Mouse (Mus musculus) embryo, embryonic 11 days (tissue): ENCODE results near the gene Glb1l.

ENCODE experiments used
- DNase-seq: peaks from one replicate; pipeline ENCODE4 v3.0.0-alpha.2; 2015

The Glb1l gene

DNA sequence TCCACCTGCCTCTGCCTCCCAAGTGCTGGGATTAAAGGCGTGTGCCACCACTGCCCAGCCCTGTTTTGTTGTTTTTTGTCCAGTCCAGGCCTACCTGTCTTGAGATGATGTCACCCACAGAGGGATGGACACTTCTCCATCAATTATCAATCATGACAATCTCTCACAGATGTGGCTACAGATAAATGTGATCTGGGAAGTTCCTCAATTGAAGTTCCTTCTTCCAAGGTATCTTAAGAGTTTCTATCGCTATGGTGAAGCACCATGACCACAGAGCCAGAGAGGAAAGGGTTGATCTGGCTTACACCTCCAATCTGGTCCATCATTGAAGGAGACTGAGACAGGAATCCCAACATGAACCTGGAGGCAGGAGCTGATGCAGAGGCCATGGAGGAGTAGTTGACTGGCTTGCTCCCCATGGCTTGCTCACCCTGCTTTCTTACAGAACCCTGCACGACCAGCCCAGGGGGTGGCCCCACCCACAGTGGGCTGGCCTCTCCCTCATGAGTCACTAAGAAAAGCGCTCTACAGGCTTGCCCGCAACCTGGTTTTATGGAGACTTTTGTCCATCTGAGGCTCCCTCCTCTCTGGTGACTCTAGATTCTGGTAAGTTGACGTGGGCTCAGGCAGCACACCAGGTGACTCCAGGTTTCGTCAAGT is 19.9 kb upstream of the Glb1l start:
- DNase-seq = no peak

DNA sequence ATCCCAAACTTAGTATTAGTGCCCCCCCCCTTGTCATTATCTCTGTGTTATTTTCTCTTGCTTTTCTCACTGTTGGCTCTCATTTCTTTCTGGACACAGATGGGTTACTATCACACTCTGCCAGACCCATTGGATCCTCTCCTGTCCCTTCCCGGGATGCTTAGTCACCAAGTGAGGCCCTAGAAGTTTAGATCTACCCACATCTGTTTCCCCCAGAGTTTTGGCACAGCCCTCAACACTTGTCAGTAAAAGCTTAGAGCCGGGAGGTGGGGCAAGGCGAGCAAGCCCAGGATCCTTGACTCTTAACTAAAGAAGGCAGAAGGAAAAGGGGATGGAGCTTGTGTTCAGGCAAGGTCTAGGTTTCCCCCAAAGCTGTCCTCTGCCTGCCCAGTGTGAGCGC is 18.5 kb upstream of the Glb1l start:
- DNase-seq = no peak

DNA sequence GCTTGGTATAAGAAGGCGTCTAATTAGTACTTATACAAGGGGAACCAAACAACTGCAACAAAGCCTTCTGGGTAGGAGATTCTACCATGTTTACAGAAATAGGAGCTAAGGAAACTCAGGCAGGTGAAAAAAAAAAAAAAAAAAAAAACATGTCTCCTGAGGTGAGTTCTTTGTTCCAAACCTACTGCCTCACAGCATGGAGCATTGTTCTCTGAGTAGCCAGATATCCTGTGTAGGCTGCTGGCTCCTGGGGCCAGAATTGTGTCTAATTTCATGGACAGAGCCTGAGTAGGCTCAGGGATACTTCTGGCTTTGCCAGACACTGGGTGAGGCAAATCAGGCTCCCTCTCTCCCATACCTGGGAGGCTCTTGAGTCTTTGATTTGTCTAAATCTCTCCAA is 17.0 kb upstream of the Glb1l start:
- no peak for DNase-seq

- DNase-seq = no peak
These were observed 15.5 kb upstream of the Glb1l start for GRCm38 (mm10) chr1:75226138-75226537.

DNA sequence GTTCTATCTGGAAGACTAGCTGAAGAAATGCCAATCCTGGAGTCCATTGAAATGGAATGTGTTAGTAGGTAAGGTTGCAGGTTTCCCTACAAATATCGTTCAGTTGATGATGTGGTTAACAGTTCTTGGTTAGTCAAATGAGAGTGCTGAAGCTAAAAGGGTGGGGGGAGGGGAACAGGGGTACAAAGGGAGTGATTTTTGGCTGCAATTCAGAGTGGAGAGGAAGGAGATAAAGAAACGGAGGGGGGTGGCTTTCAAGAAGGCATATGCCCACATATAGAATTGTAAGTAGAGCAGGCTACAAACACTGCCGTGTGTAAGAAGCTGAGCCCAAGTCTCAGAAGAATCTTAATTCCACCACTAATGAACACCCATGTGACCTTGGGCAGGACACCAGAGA is 14.9 kb upstream of the Glb1l start:
- no peak for DNase-seq

- DNase-seq = no peak
These were observed 12.9 kb upstream of the Glb1l start for GRCm38 (mm10) chr1:75223532-75223931.

GRCm38 (mm10) chr1:75222926-75223325 is 12.3 kb upstream of the Glb1l start:
- no peak for DNase-seq

DNA sequence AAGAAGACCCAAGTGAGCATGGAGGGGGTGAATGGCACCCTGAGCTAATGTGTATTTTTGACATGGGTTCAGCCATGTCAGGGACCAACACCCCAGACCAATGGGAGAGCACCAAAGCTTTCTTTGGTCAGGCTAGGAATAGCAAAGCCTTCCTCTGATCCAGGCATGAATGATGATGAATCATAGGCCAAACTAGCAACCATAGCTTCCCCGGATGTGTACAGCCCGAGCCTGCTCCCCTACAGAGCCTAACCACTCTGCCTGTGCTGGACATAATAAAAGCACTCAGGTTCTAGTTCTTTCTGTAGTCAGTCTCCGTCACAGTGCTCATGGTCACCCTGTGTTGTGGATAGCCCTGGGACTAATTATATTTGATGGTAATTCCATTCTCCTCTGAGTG is 10.9 kb upstream of the Glb1l start:
- no peak for DNase-seq

DNA sequence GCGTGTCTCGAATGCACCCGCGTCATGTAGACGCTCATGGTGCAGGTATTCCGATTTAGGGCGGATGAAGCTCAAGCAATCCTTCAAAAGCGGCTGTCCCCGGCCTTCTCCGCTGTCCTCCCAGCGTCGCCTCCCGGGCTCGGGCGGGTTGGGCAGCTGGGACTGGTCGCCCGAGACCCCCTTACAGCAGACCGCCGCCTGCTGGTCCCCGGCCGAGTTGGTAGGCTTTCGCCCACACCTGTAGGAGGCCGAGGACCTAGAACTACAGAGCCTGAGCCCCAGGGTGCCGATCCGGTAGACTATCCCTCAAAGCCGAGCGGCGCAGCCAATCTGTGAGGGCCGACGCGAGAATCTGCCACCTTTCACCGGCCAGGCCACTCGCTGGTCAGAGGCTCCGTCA is 8.9 kb upstream of the Glb1l start, which contains the start of gene Tuba4a:
Gene Tuba4a (minus strand): TSS at position 335 of the 400 bp plus-strand sequence.
- DNase-seq = peak; percentile 58

GRCm38 (mm10) chr1:75219078-75219477 is 8.5 kb upstream of the Glb1l start:
- DNase-seq = peak; percentile 85

DNA sequence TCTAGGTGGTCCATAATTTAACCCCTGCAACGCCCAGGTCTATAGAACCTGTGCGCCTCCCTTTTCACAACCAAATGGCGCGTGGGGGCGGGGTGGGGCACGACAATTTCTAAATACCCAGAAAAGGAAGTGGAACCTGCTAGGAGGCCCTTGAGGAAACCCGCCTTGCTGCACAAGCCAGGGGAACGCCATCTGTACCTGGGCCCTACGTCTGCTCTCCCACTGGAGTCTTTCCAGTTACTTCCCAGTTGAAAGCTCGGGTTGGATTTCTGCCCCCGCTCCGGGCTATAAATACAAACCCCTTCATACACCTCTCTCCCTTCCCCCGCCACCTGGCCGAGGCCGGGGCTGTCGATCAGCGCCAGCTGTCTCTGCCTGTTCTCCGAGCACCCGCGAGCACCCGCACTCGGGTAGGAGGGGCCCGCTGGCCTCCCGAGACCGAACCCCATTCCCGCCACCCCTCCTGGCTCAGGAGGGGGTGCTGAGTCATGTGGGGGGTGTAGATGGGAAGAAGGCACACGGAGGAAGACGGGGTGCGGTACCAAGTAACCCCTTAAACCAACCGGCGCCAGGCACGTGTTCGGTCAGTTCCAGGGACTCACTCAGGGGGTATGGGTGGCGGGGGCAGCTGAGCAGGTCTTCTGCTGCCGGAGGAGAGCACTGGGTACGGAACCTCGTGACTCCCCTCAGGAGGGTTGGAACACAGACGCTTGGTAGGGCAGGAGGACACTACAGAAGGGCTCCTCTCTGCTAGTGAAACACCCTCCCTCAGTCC is 7.8 kb upstream of the Glb1l start:
- peak; percentile 25 for DNase-seq

DNA sequence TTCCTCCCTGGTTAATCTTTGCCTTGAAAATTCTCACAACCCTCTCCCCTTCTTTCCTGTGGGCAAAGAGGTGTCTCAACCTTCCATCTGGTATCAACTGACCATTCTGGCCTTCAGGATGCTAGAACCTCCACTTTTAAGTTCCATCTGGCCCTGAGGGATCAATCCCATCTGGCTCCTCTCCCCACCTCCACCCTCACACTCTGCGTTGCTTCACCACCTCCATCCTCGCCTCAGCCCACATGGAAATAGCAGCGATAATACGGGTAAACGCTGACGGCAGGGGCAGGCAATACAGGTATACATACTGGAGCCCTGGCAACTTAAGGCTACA is 7.2 kb upstream of the Glb1l start:
- DNase-seq = no peak

DNA sequence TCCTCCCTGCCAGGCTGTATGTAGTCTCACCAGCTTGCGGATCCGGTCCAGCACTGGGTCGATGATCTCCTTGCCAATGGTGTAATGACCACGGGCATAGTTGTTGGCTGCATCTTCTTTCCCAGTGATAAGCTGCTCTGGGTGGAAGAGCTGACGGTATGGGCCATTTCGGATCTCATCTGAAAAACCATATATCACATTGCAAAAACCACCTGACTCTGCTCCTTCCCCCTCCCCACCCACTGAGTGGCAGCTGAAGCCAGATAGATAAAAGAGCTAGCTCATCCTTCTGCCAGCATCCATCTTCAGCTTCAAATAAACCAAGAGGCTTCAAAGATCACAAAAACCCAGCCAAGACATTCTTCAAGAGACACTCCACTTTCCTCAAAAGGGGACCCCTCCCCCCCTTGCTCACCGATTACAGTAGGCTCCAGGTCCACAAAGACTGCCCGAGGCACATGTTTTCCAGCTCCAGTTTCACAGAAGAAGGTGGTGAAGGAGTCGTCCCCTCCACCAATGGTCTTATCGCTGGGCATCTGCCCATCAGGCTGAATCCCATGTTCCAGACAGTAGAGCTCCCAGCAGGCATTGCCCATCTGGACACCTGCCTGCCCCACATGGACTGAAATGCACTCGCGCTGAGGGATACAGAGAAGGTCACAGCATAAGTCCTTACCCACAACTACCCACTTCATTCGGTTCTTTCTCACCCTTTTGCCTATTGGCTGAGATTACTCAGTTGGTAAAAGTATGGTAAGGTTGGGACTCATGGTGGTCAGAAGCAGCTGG is 6.4 kb upstream of the Glb1l start:
- no peak for DNase-seq

DNA sequence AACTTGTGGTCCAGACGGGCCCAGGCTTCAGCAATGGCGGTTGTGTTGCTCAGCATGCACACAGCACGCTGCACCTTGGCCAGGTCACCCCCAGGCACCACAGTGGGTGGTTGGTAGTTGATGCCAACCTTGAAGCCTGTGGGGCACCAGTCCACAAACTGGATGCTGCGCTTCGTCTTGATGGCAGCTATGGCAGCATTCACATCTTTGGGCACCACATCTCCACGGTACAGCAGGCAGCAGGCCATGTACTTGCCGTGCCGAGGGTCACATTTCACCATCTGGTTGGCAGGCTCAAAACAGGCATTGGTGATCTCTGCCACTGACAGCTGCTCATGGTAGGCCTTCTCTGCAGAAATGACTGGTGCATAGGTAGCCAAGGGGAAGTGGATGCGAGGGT is 5.2 kb upstream of the Glb1l start:
- DNase-seq = no peak

DNA sequence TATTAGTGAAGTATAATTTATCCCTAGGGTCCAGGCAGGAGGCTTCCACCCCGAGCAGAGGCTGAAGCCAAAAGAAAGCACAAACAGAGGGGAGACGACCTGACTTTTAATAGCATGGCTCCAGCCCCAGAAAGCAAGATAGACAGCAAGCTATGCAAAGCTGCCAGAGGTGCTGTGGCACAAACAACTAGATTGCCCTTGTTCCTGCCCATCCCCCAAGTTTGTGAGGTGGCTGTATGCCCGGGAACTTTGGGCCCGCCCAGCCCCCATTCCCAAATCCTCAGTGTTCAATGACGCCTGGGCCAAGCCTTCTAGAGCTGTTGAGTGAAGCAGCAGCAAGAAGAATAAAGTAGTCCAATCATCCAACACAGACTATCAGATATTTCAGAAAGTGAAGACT is 4.3 kb upstream of the Glb1l start:
- no peak for DNase-seq

DNA sequence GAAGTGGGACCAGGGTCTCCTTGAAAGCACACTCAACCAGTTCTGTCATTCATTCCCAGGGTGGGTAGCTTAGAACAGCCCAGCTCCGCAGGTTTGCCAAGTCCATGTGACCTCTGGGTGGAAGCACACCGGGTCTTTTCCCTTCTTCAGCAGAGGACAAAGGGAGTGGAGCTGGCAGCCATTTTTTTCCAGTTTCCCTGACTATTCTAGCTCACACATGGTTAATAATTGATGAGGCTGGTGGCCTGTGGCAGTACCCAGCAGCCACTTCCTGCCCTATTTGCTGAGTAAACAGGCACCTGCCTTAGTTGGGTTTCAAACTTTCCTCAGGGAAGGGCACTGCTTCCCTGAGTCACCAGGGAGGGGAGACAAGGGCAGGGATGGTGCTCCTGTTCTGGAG is 3.8 kb upstream of the Glb1l start:
- no peak for DNase-seq

DNA sequence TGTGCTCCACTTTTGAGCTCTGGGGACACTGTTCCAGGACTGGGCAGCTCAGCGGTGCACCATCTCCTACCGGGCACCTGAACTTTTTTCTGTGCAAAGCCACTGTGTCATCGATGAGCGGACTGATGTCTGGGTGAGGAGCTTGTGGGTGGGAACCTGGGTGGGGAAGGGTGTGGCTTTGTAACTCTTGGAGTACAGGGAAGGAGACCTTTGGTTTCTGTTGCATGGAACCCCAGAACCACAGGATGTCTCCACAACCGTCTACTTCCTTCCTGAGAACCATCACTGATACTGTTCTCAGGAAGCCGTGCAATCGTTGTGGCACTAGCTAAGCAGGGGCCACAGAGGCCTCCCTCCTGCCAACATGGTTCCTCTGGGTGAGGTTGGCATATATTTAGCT is 2.5 kb upstream of the Glb1l start:
- no peak for DNase-seq

DNA sequence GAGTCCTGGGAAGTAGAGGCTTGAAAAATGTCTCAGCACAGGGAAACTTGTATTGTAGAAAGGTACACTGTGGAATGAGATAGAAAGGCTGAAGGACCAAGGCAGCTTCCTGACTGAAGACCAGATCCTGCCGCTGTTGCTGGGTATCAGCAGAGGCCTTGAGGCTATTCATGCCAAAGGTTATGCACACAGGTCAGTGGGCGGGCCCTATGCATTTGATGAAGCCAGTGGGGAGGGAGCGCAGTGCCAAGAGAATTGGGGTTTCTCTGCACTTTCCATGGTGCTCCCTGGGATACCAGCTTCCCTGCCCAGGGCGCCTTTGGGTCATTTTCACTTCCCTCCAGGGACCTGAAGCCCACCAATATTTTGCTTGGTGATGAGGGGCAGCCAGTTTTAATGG is 1.9 kb upstream of the Glb1l start:
- DNase-seq = no peak

- DNase-seq = no peak
These were observed 612 bp upstream of the Glb1l start for GRCm38 (mm10) chr1:75211141-75211708.

GRCm38 (mm10) chr1:75208967-75209678 is 1.5 kb downstream of the Glb1l start:
- peak; percentile 61 for DNase-seq

GRCm38 (mm10) chr1:75201236-75201635 is 9.4 kb downstream of the Glb1l start:
- no peak for DNase-seq

DNA sequence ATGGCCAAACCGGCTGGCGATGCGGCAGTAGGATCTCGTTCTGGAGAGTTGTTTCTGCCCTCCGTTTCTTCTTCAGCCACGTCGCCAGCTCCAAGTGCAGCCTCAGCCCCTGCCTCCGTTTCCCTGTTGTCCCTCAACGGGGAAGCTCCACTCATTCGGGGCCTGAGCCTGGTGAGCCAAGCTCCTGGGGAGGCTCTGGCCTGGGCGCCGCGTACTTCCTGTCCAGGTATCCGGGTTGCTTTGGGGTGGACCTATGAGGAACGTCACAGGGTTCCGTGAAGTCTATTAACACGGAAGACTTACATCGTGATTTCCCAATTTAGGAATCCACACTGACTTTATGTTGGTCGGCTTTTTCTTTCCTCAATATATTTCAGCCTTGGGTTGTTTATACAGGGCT is 18.2 kb downstream of the Glb1l start:
- DNase-seq = peak; percentile 47
